Mouse (Mus musculus): Measurements from ENCODE around the gene Pcsk6.

The Pcsk6 gene

GRCm38 (mm10) chr7:65946397-65946796 is 84.9 kb downstream of the Pcsk6 start:
- DNase-seq: no peak

GRCm38 (mm10) chr7:65948891-65949290 is 87.4 kb downstream of the Pcsk6 start:
- DNase-seq: no peak

- DNase-seq: no peak
Measured at GRCm38 (mm10) chr7:65954583-65954982, 93.0 kb downstream of the Pcsk6 start.

GRCm38 (mm10) chr7:65955304-65956220 is 94.0 kb downstream of the Pcsk6 start:
- DNase-seq: no peak

- no peak for DNase-seq
Measured at GRCm38 (mm10) chr7:65957245-65957644, 95.7 kb downstream of the Pcsk6 start.

GRCm38 (mm10) chr7:65958105-65958504 is 96.6 kb downstream of the Pcsk6 start:
- DNase-seq: no peak

- no peak for DNase-seq
Measured at GRCm38 (mm10) chr7:65959221-65959924, 97.8 kb downstream of the Pcsk6 start.

GRCm38 (mm10) chr7:65962611-65963010 is 101.1 kb downstream of the Pcsk6 start:
- DNase-seq: no peak

- DNase-seq: no peak
Measured at GRCm38 (mm10) chr7:65964398-65964797, 102.9 kb downstream of the Pcsk6 start.

GRCm38 (mm10) chr7:65971301-65971700 is 109.8 kb downstream of the Pcsk6 start:
- no peak for DNase-seq

GRCm38 (mm10) chr7:65977286-65977685 is 115.8 kb downstream of the Pcsk6 start:
- DNase-seq: no peak

- no peak for DNase-seq
Measured at GRCm38 (mm10) chr7:65977977-65978376, 116.4 kb downstream of the Pcsk6 start.

- DNase-seq: peak; percentile 17
Measured at GRCm38 (mm10) chr7:65978996-65979823, 117.7 kb downstream of the Pcsk6 start.

- DNase-seq: no peak
Measured at GRCm38 (mm10) chr7:65980000-65980399, 118.5 kb downstream of the Pcsk6 start.

- no peak for DNase-seq
Measured at GRCm38 (mm10) chr7:65982057-65982456, 120.5 kb downstream of the Pcsk6 start.

- no peak for DNase-seq
Measured at GRCm38 (mm10) chr7:65988249-65988648, 126.7 kb downstream of the Pcsk6 start.

- no peak for DNase-seq
Measured at GRCm38 (mm10) chr7:65988709-65989108, 127.2 kb downstream of the Pcsk6 start.

- no peak for DNase-seq
Measured at GRCm38 (mm10) chr7:65992329-65992728, 130.8 kb downstream of the Pcsk6 start.

- peak; percentile 43 for DNase-seq
Measured at GRCm38 (mm10) chr7:65993410-65993809, 131.9 kb downstream of the Pcsk6 start.

GRCm38 (mm10) chr7:66001035-66001754 is 139.7 kb downstream of the Pcsk6 start:
- no peak for DNase-seq

GRCm38 (mm10) chr7:66001797-66002196 is 140.3 kb downstream of the Pcsk6 start:
- DNase-seq: no peak

- DNase-seq: no peak
Measured at GRCm38 (mm10) chr7:66003447-66003846, 141.9 kb downstream of the Pcsk6 start.

Measured in lung, postnatal 36 days (tissue).